Mouse (Mus musculus): ENCODE data around the gene 4930452B06Rik. TPM values are rescaled to one million over a fixed set of nuclear protein-coding genes. Genes with fewer than 3 reads are reported as not detected.
A peak's percentile ranks its signal among the peaks of the same experiment; 100 is the strongest.

4930452B06Rik gene
- total and polyA plus RNA-seq, 2 experiments from 2014 or later = 9.5 to 10.2 TPM

GRCm38 (mm10) chr14:8477348-8477747 lies 188.7 kb downstream of the 4930452B06Rik start:
- Histone ChIP-seq H3K4me1 (ENCODE audit: insufficient read depth, low read length) (no peaks in the 10 kb centered on the region), H3K36me3 (ENCODE audit: insufficient read depth, low read length) (no peaks in the 10 kb centered on the region), H3K4me2 (ENCODE audit: low read depth, low read length, poor library complexity, severe bottlenecking) (no peak overlapping the region), H3K9ac (replicated peaks; ENCODE audit: low read length, poor library complexity, severe bottlenecking) (no peak overlapping the region), H3K9me3 (ENCODE audit: low read length) (no peaks in the 10 kb centered on the region), H3K27ac (ENCODE audit: low read depth, low read length) (no peak overlapping the region), H3K4me3 (ENCODE audit: low read depth, low read length) (no peak overlapping the region), H3K27me3 (ENCODE audit: insufficient read depth, low read length) (no peaks in the 10 kb centered on the region)
- ATAC-seq (ENCODE audit: low FRiP score) (no peak), DNase-seq (ENCODE audit: low spot score) (no peak)
- WGBS = 63% methylated on average over 8 of the region's 8 CpGs
- no peak for TF ChIP-seq CTCF (IDR thresholded peaks at IDR 0.05)

GRCm38 (mm10) chr14:8476606-8477005 lies 189.4 kb downstream of the 4930452B06Rik start:
- no peak overlapping the region for H3K27ac ChIP-seq (ENCODE audit: low read depth, low read length)
- no peak overlapping the region for H3K9ac ChIP-seq (replicated peaks; ENCODE audit: low read length, poor library complexity, severe bottlenecking)
- DNase-seq (ENCODE audit: low spot score) = peak; percentile 87
- no peak overlapping the region for H3K4me2 ChIP-seq (ENCODE audit: low read depth, low read length, poor library complexity, severe bottlenecking)
- no peak overlapping the region for H3K4me3 ChIP-seq (ENCODE audit: low read depth, low read length)
- WGBS = 70% methylated on average over 3 of the region's 3 CpGs
- H3K27me3 ChIP-seq (ENCODE audit: insufficient read depth, low read length) = no peaks in the 10 kb centered on the region
- ATAC-seq (ENCODE audit: low FRiP score) = no peak
- H3K36me3 ChIP-seq (ENCODE audit: insufficient read depth, low read length) = no peaks in the 10 kb centered on the region
- H3K9me3 ChIP-seq (ENCODE audit: low read length) = no peaks in the 10 kb centered on the region
- no peaks in the 10 kb centered on the region for H3K4me1 ChIP-seq (ENCODE audit: insufficient read depth, low read length)
- peak; percentile 82 for TF ChIP-seq CTCF (IDR thresholded peaks at IDR 0.05)

- H3K4me1 ChIP-seq (ENCODE audit: insufficient read depth, low read length) = no peaks in the 10 kb centered on the region
- H3K27me3 ChIP-seq (ENCODE audit: insufficient read depth, low read length) = no peaks in the 10 kb centered on the region
- no peak for ATAC-seq (ENCODE audit: low FRiP score)
- DNase-seq (ENCODE audit: low spot score) = no peak
- no peak overlapping the region for H3K27ac ChIP-seq (ENCODE audit: low read depth, low read length)
- no peaks in the 10 kb centered on the region for H3K36me3 ChIP-seq (ENCODE audit: insufficient read depth, low read length)
- H3K9me3 ChIP-seq (ENCODE audit: low read length) = no peaks in the 10 kb centered on the region
- no peak for TF ChIP-seq CTCF (IDR thresholded peaks at IDR 0.05)
- 83% methylated on average over 5 of the region's 5 CpGs for WGBS
- no peak overlapping the region for H3K4me3 ChIP-seq (ENCODE audit: low read depth, low read length)
- H3K9ac ChIP-seq (replicated peaks; ENCODE audit: low read length, poor library complexity, severe bottlenecking) = no peak overlapping the region
- no peak overlapping the region for H3K4me2 ChIP-seq (ENCODE audit: low read depth, low read length, poor library complexity, severe bottlenecking)
These were observed 190.2 kb downstream of the 4930452B06Rik start for GRCm38 (mm10) chr14:8475851-8476250.

GRCm38 (mm10) chr14:8472884-8473283 lies 193.2 kb downstream of the 4930452B06Rik start:
- Histone ChIP-seq H3K27me3 (ENCODE audit: insufficient read depth, low read length) (no peaks in the 10 kb centered on the region), H3K4me3 (ENCODE audit: low read depth, low read length) (no peak overlapping the region), H3K27ac (ENCODE audit: low read depth, low read length) (no peak overlapping the region), H3K4me1 (ENCODE audit: insufficient read depth, low read length) (no peaks in the 10 kb centered on the region), H3K9ac (replicated peaks; ENCODE audit: low read length, poor library complexity, severe bottlenecking) (no peak overlapping the region), H3K36me3 (ENCODE audit: insufficient read depth, low read length) (no peaks in the 10 kb centered on the region), H3K4me2 (ENCODE audit: low read depth, low read length, poor library complexity, severe bottlenecking) (no peak overlapping the region), H3K9me3 (ENCODE audit: low read length) (no peaks in the 10 kb centered on the region)
- ATAC-seq (ENCODE audit: low FRiP score) = no peak
- 84% methylated on average over 2 of the region's 2 CpGs for WGBS
- no peak for TF ChIP-seq CTCF (IDR thresholded peaks at IDR 0.05)
- no peak for DNase-seq (ENCODE audit: low spot score)

GRCm38 (mm10) chr14:8464401-8465154 lies 201.5 kb downstream of the 4930452B06Rik start:
- WGBS = 68% methylated on average over 14 of the region's 14 CpGs
- TF ChIP-seq CTCF (IDR thresholded peaks at IDR 0.05) = no peak
- Histone ChIP-seq H3K27ac (ENCODE audit: low read depth, low read length) (no peak overlapping the region), H3K9ac (replicated peaks; ENCODE audit: low read length, poor library complexity, severe bottlenecking) (no peak overlapping the region), H3K36me3 (ENCODE audit: insufficient read depth, low read length) (no peaks in the 10 kb centered on the region), H3K27me3 (ENCODE audit: insufficient read depth, low read length) (no peaks in the 10 kb centered on the region), H3K4me3 (ENCODE audit: low read depth, low read length) (no peak overlapping the region), H3K4me1 (ENCODE audit: insufficient read depth, low read length) (no peaks in the 10 kb centered on the region), H3K9me3 (ENCODE audit: low read length) (no peaks in the 10 kb centered on the region), H3K4me2 (ENCODE audit: low read depth, low read length, poor library complexity, severe bottlenecking) (no peak overlapping the region)
- ATAC-seq (ENCODE audit: low FRiP score) (no peak), DNase-seq (ENCODE audit: low spot score) (peak; percentile 70)

- Histone ChIP-seq H3K27ac (ENCODE audit: low read depth, low read length) (no peak overlapping the region), H3K4me3 (ENCODE audit: low read depth, low read length) (no peak overlapping the region), H3K9me3 (ENCODE audit: low read length) (no peaks in the 10 kb centered on the region), H3K4me1 (ENCODE audit: insufficient read depth, low read length) (no peaks in the 10 kb centered on the region), H3K27me3 (ENCODE audit: insufficient read depth, low read length) (no peaks in the 10 kb centered on the region), H3K9ac (replicated peaks; ENCODE audit: low read length, poor library complexity, severe bottlenecking) (no peak overlapping the region), H3K36me3 (ENCODE audit: insufficient read depth, low read length) (no peaks in the 10 kb centered on the region), H3K4me2 (ENCODE audit: low read depth, low read length, poor library complexity, severe bottlenecking) (no peak overlapping the region)
- no peak for TF ChIP-seq CTCF (IDR thresholded peaks at IDR 0.05)
- ATAC-seq (ENCODE audit: low FRiP score) (no peak), DNase-seq (ENCODE audit: low spot score) (peak; percentile 64)
- 70% methylated on average over 4 of the region's 4 CpGs for WGBS
These were observed 203.1 kb downstream of the 4930452B06Rik start for GRCm38 (mm10) chr14:8462973-8463372.
